Mouse (Mus musculus) embryonic fibroblast, embryonic 13.5 days (primary cell): Measurements from ENCODE around the gene Eaf1.

Source experiments
- CTCF ChIP-seq: IDR thresholded peaks from 2 replicates; pipeline ENCODE4 v1.5.1; 2011; ENCODE audit warnings: mild to moderate bottlenecking, control low read depth, low read length, moderate library complexity, borderline replicate concordance; ENCODE audit not compliant: insufficient read depth
- POLR2A ChIP-seq: IDR thresholded peaks from 2 replicates; pipeline ENCODE4 v1.6.1; 2011; ENCODE audit warnings: low read depth, mild to moderate bottlenecking, control low read depth, low read length, moderate library complexity

GRCm38 (mm10) chr14:31509911-31510310 is 15.7 kb downstream of the Eaf1 start:
- TF ChIP-seq POLR2A (no peak), CTCF (no peak)
